8 mouse cellular contexts compared by ENCODE assay signal in genomic region chr3:86224564-86225421, GRCm38 (mm10). TPM values are rescaled to one million over a fixed set of nuclear protein-coding genes. Genes with fewer than 3 reads are reported as not detected.
A peak's percentile ranks its signal among the peaks of the same experiment; 100 is the strongest.
DNase-seq lines count a peak whose midpoint lies in the region; ATAC-seq and TF ChIP-seq lines count a peak whose summit lies in the region.

TSS of gene Lrba (plus strand) at chr3:86224680.

- no peaks in the 10 kb centered on the region for H3K36me3 ChIP-seq in embryonic facial prominence, embryonic 15.5 days
- no peaks in the 10 kb centered on the region for H3K36me3 ChIP-seq in kidney, embryonic 14.5 days (ENCODE audit: control insufficient read depth, insufficient read depth, low read length)
- no peaks in the 10 kb centered on the region for H3K36me3 ChIP-seq in liver, adult 2 months (ENCODE audit: control insufficient read depth, insufficient read depth, low read length)
- no peaks in the 10 kb centered on the region for H3K36me3 ChIP-seq in myocyte (ENCODE audit: control insufficient read depth, insufficient read depth)

- H3K79me2 ChIP-seq in liver, adult 2 months (ENCODE audit: control insufficient read depth, insufficient read depth, low read length): no peaks in the 10 kb centered on the region
- no peaks in the 10 kb centered on the region for H3K79me2 ChIP-seq in myocyte (ENCODE audit: control insufficient read depth, insufficient read depth)

- peak; percentile 85 for ATAC-seq in embryonic facial prominence, embryonic 15.5 days (ENCODE audit: insufficient number of reproducible peaks, low FRiP score, low TSS enrichment, low read depth)
- ATAC-seq in kidney, embryonic 14.5 days (ENCODE audit: low FRiP score, low TSS enrichment): peak; percentile 89

- DNase-seq in 416B (ENCODE audit: low read depth): peak; percentile 77
- peak; percentile 85 to 90 for DNase-seq in adrenal gland, postnatal 36 days
- DNase-seq in heart, adult 9 months (ENCODE audit: low spot score in 2 of 2): peak; percentile 68 to 70
- peak; percentile 49 for DNase-seq in liver, adult 2 months (ENCODE audit: extremely low read depth, low read depth, low spot score)
- DNase-seq in spleen, postnatal 4 days (ENCODE audit: low spot score in 2 of 2): peak; percentile 82 to 90

- H3K4me1 ChIP-seq in embryonic facial prominence, embryonic 15.5 days: no peaks in the 10 kb centered on the region
- H3K4me1 ChIP-seq in kidney, embryonic 14.5 days (ENCODE audit: control insufficient read depth, insufficient read depth, low read length): no peaks in the 10 kb centered on the region
- no peaks in the 10 kb centered on the region for H3K4me1 ChIP-seq in liver, adult 2 months (ENCODE audit: control insufficient read depth, insufficient read depth, low read length)

- H3K27me3 ChIP-seq in embryonic facial prominence, embryonic 15.5 days: no peaks in the 10 kb centered on the region
- no peaks in the 10 kb centered on the region for H3K27me3 ChIP-seq in kidney, embryonic 14.5 days (ENCODE audit: control insufficient read depth, insufficient read depth, low read length)
- H3K27me3 ChIP-seq in liver, adult 2 months (ENCODE audit: control insufficient read depth, insufficient read depth, low read length): no peaks in the 10 kb centered on the region
- no peaks in the 10 kb centered on the region for H3K27me3 ChIP-seq in myocyte (ENCODE audit: control insufficient read depth, insufficient read depth, insufficient read length)

- H3K9ac ChIP-seq in embryonic facial prominence, embryonic 15.5 days: peak within 1 kb of the TSS; percentile 45
- peak within 1 kb of the TSS; percentile 89 for H3K9ac ChIP-seq in kidney, embryonic 14.5 days (ENCODE audit: low read depth, low read length)
- H3K9ac ChIP-seq in liver, adult 2 months (ENCODE audit: low read depth, low read length): peak within 1 kb of the TSS; percentile 93

- peak within 1 kb of the TSS; percentile 76 for H3ac ChIP-seq in myocyte (ENCODE audit: control insufficient read depth, insufficient read length)

- H3K9me3 ChIP-seq in embryonic facial prominence, embryonic 15.5 days (replicated peaks): no peaks in the 10 kb centered on the region
- H3K9me3 ChIP-seq in kidney, embryonic 14.5 days (ENCODE audit: control insufficient read depth, low read length): no peaks in the 10 kb centered on the region

- peak within 1 kb of the TSS; percentile 72 for H3K4me2 ChIP-seq in embryonic facial prominence, embryonic 15.5 days (replicated peaks)
- H3K4me2 ChIP-seq in kidney, embryonic 14.5 days (replicated peaks; ENCODE audit: low read depth, low read length): peak within 1 kb of the TSS; percentile 87
- H3K4me2 ChIP-seq in myocyte (ENCODE audit: low read depth): peak within 1 kb of the TSS; percentile 82

- TF ChIP-seq POLR2A in liver, adult 2 months (IDR thresholded peaks at IDR 0.05; ENCODE audit: extremely low read depth, insufficient read depth, low read length): 0 out of 2 replicates have a peak, but pooled peaks have one; percentile 53
- TF ChIP-seq POLR2A in myocyte (IDR thresholded peaks at IDR 0.05; ENCODE audit: insufficient read length, low read depth): peak; percentile 14

- peak within 1 kb of the TSS; percentile 63 for H3K4me3 ChIP-seq in embryonic facial prominence, embryonic 15.5 days (replicated peaks)
- peak within 1 kb of the TSS; percentile 90 for H3K4me3 ChIP-seq in kidney, embryonic 14.5 days (ENCODE audit: low read length)
- peak within 1 kb of the TSS; percentile 86 for H3K4me3 ChIP-seq in liver, adult 2 months (ENCODE audit: insufficient read depth, low read depth, low read length)
- H3K4me3 ChIP-seq in myocyte: peak within 1 kb of the TSS; percentile 47

- TF ChIP-seq CTCF in liver, adult 2 months (IDR thresholded peaks at IDR 0.05; ENCODE audit: low read depth, low read length): no peak

- WGBS in embryonic facial prominence, embryonic 15.5 days: under 1% methylated on average over 43 of the region's 55 CpGs
- WGBS in kidney, embryonic 14.5 days: under 1% methylated on average over 33 of the region's 55 CpGs
- 1% methylated on average over 41 of the region's 55 CpGs for WGBS in liver, adult 2 months

- H3K27ac ChIP-seq in embryonic facial prominence, embryonic 15.5 days (replicated peaks): peak within 1 kb of the TSS; percentile 89
- peak within 1 kb of the TSS; percentile 95 for H3K27ac ChIP-seq in kidney, embryonic 14.5 days (ENCODE audit: low read depth, low read length)
- H3K27ac ChIP-seq in liver, adult 2 months (replicated peaks; ENCODE audit: insufficient read depth, low read depth, low read length): peak within 1 kb of the TSS; percentile 88

TF ChIP-seq in myocyte, 11 proteins besides CTCF, POLR2A, EP300 and RAD21:
- peak in 1 of 3 experiments; percentile 0 for TF ChIP-seq MYOD1 (IDR thresholded peaks at IDR 0.05; ENCODE audit: control insufficient read depth in 1 of 3, insufficient read length in 2 of 3, low read depth in 2 of 3)
- no peak for TF ChIP-seq TCF3 (IDR thresholded peaks at IDR 0.05; ENCODE audit: insufficient read length, low read depth)
- no peak for TF ChIP-seq CEBPB (IDR thresholded peaks at IDR 0.05; ENCODE audit: insufficient read depth, poor library complexity, severe bottlenecking)
- no peak for TF ChIP-seq MYOG (IDR thresholded peaks at IDR 0.05; ENCODE audit: control insufficient read depth in 1 of 3, insufficient read depth in 1 of 3, insufficient read length in 2 of 3, low read depth in 2 of 3)
- TF ChIP-seq POLR2AphosphoS2 (IDR thresholded peaks at IDR 0.05; ENCODE audit: insufficient read length, low read depth): no peak

RNA-seq across cellular contexts. Expression of gene Lrba, which starts in this region (rescaled TPM):
- total RNA-seq in adrenal gland, postnatal 36 days (2021): 10 to 100 TPM; 28.9 to 38.1 TPM
- 4.7 and 5.6 TPM in 2 replicates for polyA plus RNA-seq in embryonic facial prominence, embryonic 15.5 days (2015; fragmentation: Nextera tagmentation; extraction: Ambion mirVana)
- 8.9 and 13.4 TPM in 2 replicates for polyA plus RNA-seq in kidney, embryonic 14.5 days (2014; fragmentation: Nextera tagmentation; extraction: Ambion mirVana)
- 24.0 and 26.1 TPM in 2 replicates for total RNA-seq in liver, adult 2 months (2014; rRNA removed)
- polyA plus RNA-seq in liver, adult 2 months (2012; rRNA removed): 6.4 and 8.4 TPM in 2 replicates
- 5.6 TPM for polyA plus RNA-seq in myocyte (2012; fragmentation: generic; extraction: Trizol)

Comparison
In these comparisons a context has a peak if more than half of its experiments do, and no peak if none do; other contexts are left out.
1. Peak in every context shown above with its lines: DNase-seq, ATAC-seq, H3K4me3 ChIP-seq and H3K27ac ChIP-seq.